Mouse (Mus musculus): ENCODE measurements at regions not wholly inside any gene's neighbourhood (a gene's known extent, or its start where the extent isn't known, plus 50 kb on each side); places are given as distances from the start of the nearest gene placed in this dataset.
"Not testable (repeated sequence)": the region's sequence is repeated elsewhere in the genome, so short reads cannot be mapped to it uniquely, and the experiment has no call there.

DNA sequence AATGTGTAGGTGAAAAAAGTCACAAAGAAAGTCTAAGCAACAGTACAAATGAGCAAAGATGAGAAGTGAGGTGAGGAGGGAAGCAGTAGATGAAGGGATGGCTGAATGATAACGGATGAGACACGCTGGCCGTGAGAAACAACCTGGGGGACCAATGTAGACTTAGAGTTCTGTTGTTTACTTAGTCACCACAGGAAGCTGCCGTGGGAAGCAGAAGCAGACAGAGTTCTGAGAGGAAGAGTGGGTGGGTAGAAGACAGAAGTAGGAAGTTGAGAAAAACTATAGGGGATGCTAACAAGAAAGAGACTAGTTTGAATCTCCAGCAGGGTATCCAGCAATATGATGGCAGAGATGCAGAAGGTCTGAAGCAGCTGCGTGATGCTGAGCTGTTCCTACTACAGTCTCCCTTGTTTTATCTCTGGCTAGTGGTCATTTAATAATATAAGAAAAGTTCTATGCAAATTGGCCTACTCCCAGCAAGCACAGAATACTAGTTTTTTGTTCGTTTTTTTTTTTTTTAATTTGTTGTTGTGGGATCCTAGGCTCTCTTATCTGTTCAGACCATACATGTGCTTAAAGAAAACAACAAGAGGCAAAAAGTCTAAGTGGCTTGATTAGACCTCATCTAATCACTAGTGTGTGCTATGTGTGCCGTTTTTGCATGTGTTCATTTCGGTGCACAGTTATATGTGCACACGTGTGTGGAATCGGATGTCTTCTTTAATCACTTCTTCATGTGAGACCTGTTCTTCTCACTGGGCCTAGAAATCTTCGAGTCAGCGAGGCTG, 85.0 kb upstream of the Adtrp start:
- Histone ChIP-seq H3K79me2 (ENCODE audit: control insufficient read depth, insufficient read depth, low read length, poor library complexity) (no peaks in the 10 kb centered on the region), H3K27me3 (ENCODE audit: control insufficient read depth in 1 of 2, insufficient read depth in 2 of 2, low read length in 2 of 2) (no peaks in the 10 kb centered on the region), H3K4me1 (ENCODE audit: control insufficient read depth in 1 of 2, insufficient read depth in 2 of 2, low read length in 2 of 2) (no peaks in the 10 kb centered on the region), H3K9me3 (replicated peaks; ENCODE audit: insufficient read depth, low read length) (no peaks in the 10 kb centered on the region), H3K9ac (ENCODE audit: control insufficient read depth, low read depth, low read length, poor library complexity, severe bottlenecking) (no peak overlapping the region), H3K27ac (ENCODE audit: control insufficient read depth, low read depth, low read length) (no peak overlapping the region), H3K4me3 (ENCODE audit: control insufficient read depth in 1 of 2, insufficient read depth in 1 of 2, low read depth in 2 of 2, low read length in 2 of 2) (no peak overlapping the region), H3K36me3 (ENCODE audit: control insufficient read depth in 1 of 2, insufficient read depth in 2 of 2, low read length in 2 of 2) (no peaks in the 10 kb centered on the region)
- peak; percentile 6 for DNase-seq (ENCODE audit: low read depth, low spot score)
- TF ChIP-seq POLR2AphosphoS5 (IDR thresholded peaks at IDR 0.05; ENCODE audit: borderline replicate concordance, low read depth, low read length): no peak
- TF ChIP-seq MXI1 (IDR thresholded peaks at IDR 0.05; ENCODE audit: low read depth, low read length): no peak
- TF ChIP-seq NRF1 (IDR thresholded peaks at IDR 0.05; ENCODE audit: insufficient read depth, low read depth, low read length, poor library complexity, severe bottlenecking): no peak
- TF ChIP-seq KAT2A (conservative IDR thresholded peaks at IDR 0.05; ENCODE audit: low read depth, low read length): no peak
- TF ChIP-seq UBTF (IDR thresholded peaks at IDR 0.05; ENCODE audit: borderline replicate concordance, insufficient read depth, low read depth, low read length): no peak
- TF ChIP-seq HCFC1 (IDR thresholded peaks at IDR 0.05; ENCODE audit: low read depth, low read length): no peak
- TF ChIP-seq MAZ (IDR thresholded peaks at IDR 0.05; ENCODE audit: low read depth, low read length): no peak
- TF ChIP-seq POLR2A (IDR thresholded peaks at IDR 0.05; ENCODE audit: control insufficient read depth in 1 of 2, insufficient read depth in 1 of 2, low read depth in 1 of 2, low read length in 2 of 2, poor library complexity in 1 of 2): no peak
- no peak for TF ChIP-seq SMC3 (IDR thresholded peaks at IDR 0.05; ENCODE audit: low read depth, low read length)
- no peak for TF ChIP-seq SIN3A (IDR thresholded peaks at IDR 0.05; ENCODE audit: low read length)
- no peak for TF ChIP-seq TCF12 (IDR thresholded peaks at IDR 0.05; ENCODE audit: low read depth, low read length)
- no peak for TF ChIP-seq GATA1 (IDR thresholded peaks at IDR 0.05; ENCODE audit: low read depth, low read length)
- no peak for TF ChIP-seq MYB (IDR thresholded peaks at IDR 0.05; ENCODE audit: low read depth, low read length)
- TF ChIP-seq USF1 (IDR thresholded peaks at IDR 0.05; ENCODE audit: low read depth, low read length): no peak

GRCm38 (mm10) chr13:41929768-41930167, 82.3 kb upstream of the Adtrp start:
- no peak for TF ChIP-seq USF2 (IDR thresholded peaks at IDR 0.05; ENCODE audit: borderline replicate concordance in 1 of 2, insufficient read depth in 1 of 2, low read depth in 1 of 2, low read length in 2 of 2)
- no peaks in the 10 kb centered on the region for H3K27me3 ChIP-seq (ENCODE audit: control insufficient read depth in 1 of 2, insufficient read depth in 2 of 2, low read length in 2 of 2)
- no peaks in the 10 kb centered on the region for H3K36me3 ChIP-seq (ENCODE audit: control insufficient read depth in 1 of 2, insufficient read depth in 2 of 2, low read length in 2 of 2)
- DNase-seq (ENCODE audit: low read depth, low spot score): no peak
- H3K9me3 ChIP-seq (replicated peaks; ENCODE audit: insufficient read depth, low read length): no peaks in the 10 kb centered on the region
- H3K9ac ChIP-seq (ENCODE audit: control insufficient read depth, low read depth, low read length, poor library complexity, severe bottlenecking): no peak overlapping the region
- H3K27ac ChIP-seq (ENCODE audit: control insufficient read depth, low read depth, low read length): no peak overlapping the region
- H3K4me3 ChIP-seq (ENCODE audit: control insufficient read depth in 1 of 2, insufficient read depth in 1 of 2, low read depth in 2 of 2, low read length in 2 of 2): no peak overlapping the region
- no peaks in the 10 kb centered on the region for H3K4me1 ChIP-seq (ENCODE audit: control insufficient read depth in 1 of 2, insufficient read depth in 2 of 2, low read length in 2 of 2)
- no peaks in the 10 kb centered on the region for H3K79me2 ChIP-seq (ENCODE audit: control insufficient read depth, insufficient read depth, low read length, poor library complexity)

DNA sequence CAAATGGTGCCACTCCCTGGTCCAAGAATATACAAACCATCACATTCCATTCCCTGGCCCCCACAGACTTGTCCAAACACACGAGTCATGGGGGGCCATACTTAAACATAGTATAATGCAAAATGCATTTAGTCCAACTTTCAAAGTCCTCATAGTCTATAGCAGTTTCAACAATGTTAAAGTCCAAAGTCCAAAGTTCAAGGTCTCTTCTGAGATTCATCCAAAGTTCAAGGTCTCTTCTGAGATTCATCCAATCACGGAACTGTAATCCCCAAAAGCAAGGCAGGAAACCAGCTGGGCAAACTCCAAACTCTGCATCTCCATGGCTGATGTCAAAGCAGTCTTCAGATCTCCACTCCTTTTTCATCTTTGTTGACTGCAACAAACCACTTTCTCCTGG, 78.4 kb upstream of the Adtrp start:
- H3K27ac ChIP-seq (ENCODE audit: control insufficient read depth, low read depth, low read length); H3K9me3 ChIP-seq (replicated peaks; ENCODE audit: insufficient read depth, low read length); H3K4me3 ChIP-seq (ENCODE audit: control insufficient read depth in 1 of 2, insufficient read depth in 1 of 2, low read depth in 2 of 2, low read length in 2 of 2); DNase-seq (ENCODE audit: low read depth, low spot score); H3K4me1 ChIP-seq (ENCODE audit: control insufficient read depth in 1 of 2, insufficient read depth in 2 of 2, low read length in 2 of 2); H3K9ac ChIP-seq (ENCODE audit: control insufficient read depth, low read depth, low read length, poor library complexity, severe bottlenecking); H3K27me3 ChIP-seq (ENCODE audit: control insufficient read depth in 1 of 2, insufficient read depth in 2 of 2, low read length in 2 of 2); H3K79me2 ChIP-seq (ENCODE audit: control insufficient read depth, insufficient read depth, low read length, poor library complexity); H3K36me3 ChIP-seq (ENCODE audit: control insufficient read depth in 1 of 2, insufficient read depth in 2 of 2, low read length in 2 of 2): not testable (repeated sequence)
